In the genomic region with DNA sequence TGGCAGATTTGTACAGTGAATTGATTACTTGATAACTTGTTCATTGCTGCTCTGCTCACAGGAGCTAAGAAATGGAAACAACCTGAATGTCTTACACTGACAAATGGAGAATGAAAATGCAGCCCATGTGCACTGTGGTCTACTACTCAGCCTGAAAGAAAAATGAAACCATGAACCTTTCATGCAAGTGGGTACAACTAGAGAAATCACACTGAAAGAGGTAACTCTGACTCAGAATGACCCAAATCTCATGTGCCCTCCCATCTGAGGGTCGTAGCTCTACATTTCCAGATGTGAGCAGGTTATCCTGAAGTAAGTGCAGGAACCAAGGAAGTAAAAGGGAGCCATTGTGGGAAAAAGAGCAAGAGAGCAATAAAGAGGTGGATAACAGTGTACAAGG, we compare ENCODE assay signal across 1 mouse cellular context.
TF ChIP-seq lines count a peak whose summit lies in the region.

No protein-coding gene starts in this region.

TF ChIP-seq in CH12.LX, 34 proteins besides CTCF, POLR2A, EP300 and RAD21:
- TF ChIP-seq PAX5 (IDR thresholded peaks at IDR 0.05; ENCODE audit: low read length), result no peak
- no peak for TF ChIP-seq NRF1 (IDR thresholded peaks at IDR 0.05; ENCODE audit: low read depth, low read length)
- TF ChIP-seq BHLHE40 (IDR thresholded peaks at IDR 0.05; ENCODE audit: low read depth, low read length), result peak; percentile 78
- TF ChIP-seq MAX (IDR thresholded peaks at IDR 0.05; ENCODE audit: low read length), result peak; percentile 43; the same call in 1 of the 2 replicates
- no peak for TF ChIP-seq CHD1 (IDR thresholded peaks at IDR 0.05; ENCODE audit: low read depth, low read length)
- TF ChIP-seq KAT2A (IDR thresholded peaks at IDR 0.05; ENCODE audit: insufficient replicate concordance, low read length), result 0 out of 2 replicates have a peak, but pooled peaks have one; percentile 29
- TF ChIP-seq USF2 (conservative IDR thresholded peaks at IDR 0.05; ENCODE audit: low read depth, low read length), result no peak
- no peak for TF ChIP-seq TBP (conservative IDR thresholded peaks at IDR 0.05; ENCODE audit: low read depth, low read length)
- peak; percentile 33; the same call in 1 of the 2 replicates for TF ChIP-seq NELFE (IDR thresholded peaks at IDR 0.05; ENCODE audit: low read depth, low read length)
- no peak for TF ChIP-seq POLR2AphosphoS2 (IDR thresholded peaks at IDR 0.05; ENCODE audit: low read depth, low read length)
- TF ChIP-seq USF1 (IDR thresholded peaks at IDR 0.05; ENCODE audit: low read depth, low read length), result no peak
- 0 out of 2 replicates have a peak, but pooled peaks have one; percentile 52 for TF ChIP-seq MAFK (IDR thresholded peaks at IDR 0.05; ENCODE audit: insufficient replicate concordance, low read length)
- no peak for TF ChIP-seq ZKSCAN1 (IDR thresholded peaks at IDR 0.05; ENCODE audit: borderline replicate concordance, low read depth, low read length)
- no peak for TF ChIP-seq RCOR1 (conservative IDR thresholded peaks at IDR 0.05; ENCODE audit: low read depth, low read length)
- TF ChIP-seq E2F4 (IDR thresholded peaks at IDR 0.05; ENCODE audit: insufficient replicate concordance, low read depth, low read length), result no peak
- TF ChIP-seq JUND (conservative IDR thresholded peaks at IDR 0.05; ENCODE audit: low read depth, low read length), result peak; percentile 55; the same call in 1 of the 2 replicates
- peak; percentile 15; the same call in 1 of the 2 replicates for TF ChIP-seq ETS1 (conservative IDR thresholded peaks at IDR 0.05; ENCODE audit: low read depth, low read length)
- no peak for TF ChIP-seq ZMIZ1 (IDR thresholded peaks at IDR 0.05; ENCODE audit: low read depth, low read length)
- TF ChIP-seq ZNF384 (IDR thresholded peaks at IDR 0.05; ENCODE audit: low read depth, low read length), result no peak
- TF ChIP-seq ZC3H11A (IDR thresholded peaks at IDR 0.05; ENCODE audit: low read depth, low read length), result no peak
- TF ChIP-seq MXI1 (IDR thresholded peaks at IDR 0.05; ENCODE audit: low read depth, low read length), result no peak
- no peak for TF ChIP-seq TCF12 (IDR thresholded peaks at IDR 0.05; ENCODE audit: low read depth, low read length)
- 0 out of 2 replicates have a peak, but pooled peaks have one; percentile 45 for TF ChIP-seq CHD2 (IDR thresholded peaks at IDR 0.05; ENCODE audit: low read length)
- TF ChIP-seq HCFC1 (IDR thresholded peaks at IDR 0.05; ENCODE audit: low read depth, low read length), result no peak
- TF ChIP-seq IRF4 (IDR thresholded peaks at IDR 0.05; ENCODE audit: low read depth, low read length), result peak; percentile 52; the same call in 1 of the 2 replicates
- TF ChIP-seq SIN3A (IDR thresholded peaks at IDR 0.05; ENCODE audit: low read length), result peak; percentile 42; the same call in 1 of the 2 replicates
- TF ChIP-seq GABPA (IDR thresholded peaks at IDR 0.05; ENCODE audit: insufficient replicate concordance, low read depth, low read length), result no peak
- TF ChIP-seq MYC (IDR thresholded peaks at IDR 0.05; ENCODE audit: low read depth, low read length), result peak; percentile 61; the same call in 1 of the 2 replicates
- peak; percentile 38; the same call in 1 of the 2 replicates for TF ChIP-seq MEF2A (IDR thresholded peaks at IDR 0.05; ENCODE audit: borderline replicate concordance, low read depth, low read length)
- no peak for TF ChIP-seq UBTF (IDR thresholded peaks at IDR 0.05; ENCODE audit: low read depth, low read length)
- no peak for TF ChIP-seq MAZ (IDR thresholded peaks at IDR 0.05; ENCODE audit: low read depth, low read length)
- no peak for TF ChIP-seq JUN (IDR thresholded peaks at IDR 0.05; ENCODE audit: insufficient read depth, low read depth, low read length)
- no peak for TF ChIP-seq ELF1 (IDR thresholded peaks at IDR 0.05; ENCODE audit: low read depth, low read length)
- TF ChIP-seq SMC3 (IDR thresholded peaks at IDR 0.05; ENCODE audit: low read depth, low read length), result no peak
TF ChIP-seq in CH12.LX: peak in this region for 12.
